Mouse (Mus musculus): ENCODE results near the gene Tcf25. TPM values are rescaled to one million over a fixed set of nuclear protein-coding genes. Genes with fewer than 3 reads are reported as not detected.

Tcf25 gene
- polyA plus RNA-seq (2012; rRNA removed) = 141 and 159 TPM in 2 replicates

GRCm38 (mm10) chr8:123373403-123374238 lies at the start of gene Tcf25:
Gene Tcf25 (plus strand): TSS chr8:123373753.

DNA sequence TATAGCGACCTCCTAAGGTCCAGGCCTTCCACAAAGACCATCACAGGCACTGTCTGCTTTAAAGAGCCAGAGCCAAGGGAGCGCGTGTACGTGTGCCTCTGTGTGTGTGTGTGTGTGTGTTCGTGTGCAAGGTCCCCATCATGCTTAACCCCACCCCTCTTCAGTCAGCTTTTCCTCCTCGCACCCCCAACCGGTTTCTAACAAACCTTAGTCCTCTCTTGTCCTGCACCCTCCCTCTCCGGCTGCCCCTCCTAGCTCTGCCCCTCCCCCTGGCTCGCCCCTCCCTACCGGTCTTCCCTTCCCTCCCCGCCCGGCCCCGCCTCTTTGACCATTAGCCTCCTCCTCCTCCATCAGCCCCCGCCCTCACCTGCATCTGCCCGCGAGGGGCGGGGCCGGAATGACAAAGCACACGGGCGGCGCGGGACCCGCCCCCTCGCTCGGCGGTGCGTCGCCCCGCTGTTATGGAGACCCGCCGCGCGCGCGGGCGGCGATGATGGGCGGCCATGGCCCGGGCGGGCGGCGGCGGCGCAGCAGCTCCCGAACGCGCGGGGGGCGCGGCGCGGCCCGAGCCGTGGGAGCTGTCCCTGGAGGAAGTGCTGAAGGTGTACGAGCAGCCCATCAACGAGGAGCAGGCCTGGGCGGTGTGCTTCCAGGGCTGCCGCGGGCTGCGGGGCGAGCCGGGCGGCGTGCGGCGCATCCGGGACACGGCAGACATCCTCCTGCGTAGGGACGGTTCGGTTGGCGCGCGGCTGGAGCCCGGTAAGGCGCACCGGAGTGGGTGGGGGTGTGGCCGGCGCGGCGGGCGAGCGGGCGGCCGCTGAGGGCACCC lies 41.1 kb upstream of the Tcf25 start, which contains the start of gene Spire2:
Spire2 (plus strand) TSS at position 452 of the 829 bp plus-strand sequence.

DNA sequence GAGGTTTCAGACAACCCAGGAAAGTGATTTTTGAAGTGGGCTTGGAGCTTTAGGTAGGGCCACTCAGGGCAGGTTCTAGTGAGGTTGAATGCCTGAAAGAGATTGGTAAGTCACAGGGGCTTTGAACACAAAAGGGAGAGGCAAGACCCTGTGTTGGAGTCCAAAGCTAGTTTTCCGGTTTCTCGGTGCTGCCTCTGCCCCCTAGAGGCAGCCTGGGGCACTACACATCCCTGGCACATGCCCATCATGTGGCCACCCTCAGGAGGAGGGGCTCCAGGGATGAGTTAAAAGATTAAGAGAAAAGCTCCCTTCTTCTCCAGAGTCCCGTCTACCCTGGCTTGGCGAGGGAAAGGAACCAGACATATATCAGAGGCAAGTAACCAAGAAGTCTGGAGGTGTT lies 33.2 kb downstream of the Tcf25 start, which contains the start of gene Mc1r:
Mc1r (plus strand) TSS at position 322 of the 400 bp plus-strand sequence.

DNA sequence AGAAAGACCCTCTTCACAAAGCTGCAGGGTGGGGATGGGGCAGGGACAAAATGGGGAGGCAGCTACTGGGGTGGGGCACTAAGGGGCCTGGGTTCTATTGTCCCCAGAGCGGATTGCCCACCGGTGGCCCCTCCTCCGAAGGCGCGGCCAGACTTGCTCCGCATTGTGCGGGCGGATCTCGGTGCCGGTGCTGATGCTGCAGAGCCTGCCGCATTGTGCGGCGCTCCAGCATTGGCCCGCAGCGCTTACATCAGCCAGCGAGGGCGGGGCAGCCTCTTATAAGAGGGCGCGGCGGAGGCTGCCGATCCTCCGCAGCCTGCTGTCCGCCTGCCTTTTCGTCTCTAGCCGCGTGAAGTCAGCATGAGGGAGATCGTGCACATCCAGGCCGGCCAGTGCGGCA lies 37.7 kb downstream of the Tcf25 start, which contains the start of gene Tubb3:
Tubb3 (plus strand) TSS at position 179 of the 400 bp plus-strand sequence.

GRCm38 (mm10) chr8:123423441-123423840 lies 49.9 kb downstream of the Tcf25 start, which contains the start of gene Def8:
Gene Def8 (plus strand): TSS chr8:123423527.

Other genes with a start within 250 kb of the Tcf25 start
- 0.56 and 1.5 TPM in 2 replicates for gene Sult5a1, start 215.4 kb upstream of the Tcf25 start, polyA plus RNA-seq (2012; rRNA removed)
- 437 and 476 TPM in 2 replicates for gene Dpep1, start 187.5 kb upstream of the Tcf25 start, polyA plus RNA-seq (2012; rRNA removed)
- gene Chmp1a, start 161.0 kb upstream of the Tcf25 start, polyA plus RNA-seq (2012; rRNA removed) = 195 and 216 TPM in 2 replicates
- 0.26 and 0.49 TPM in 2 replicates for gene Spata33, start 160.9 kb upstream of the Tcf25 start, polyA plus RNA-seq (2012; rRNA removed)
- gene Cdk10, start 148.9 kb upstream of the Tcf25 start, polyA plus RNA-seq (2012; rRNA removed) = 48.9 and 49.5 TPM in 2 replicates
- 19.5 and 20.9 TPM in 2 replicates for gene Spata2l, start 137.5 kb upstream of the Tcf25 start, polyA plus RNA-seq (2012; rRNA removed)
- 39.4 and 42.7 TPM in 2 replicates for gene Zfp276, start 119.6 kb upstream of the Tcf25 start, polyA plus RNA-seq (2012; rRNA removed)
- gene Vps9d1, start 119.4 kb upstream of the Tcf25 start, polyA plus RNA-seq (2012; rRNA removed) = 91.9 and 134 TPM in 2 replicates
- gene Fanca, start 55.2 kb upstream of the Tcf25 start, polyA plus RNA-seq (2012; rRNA removed) = 17.9 and 19.3 TPM in 2 replicates
- gene Spire2, start 41.0 kb upstream of the Tcf25 start, polyA plus RNA-seq (2012; rRNA removed) = 63.4 and 66.8 TPM in 2 replicates
- 0.02 and 0.03 TPM in 2 replicates for gene Mc1r, start 33.4 kb downstream of the Tcf25 start, polyA plus RNA-seq (2012; rRNA removed)
- 24.2 and 25.0 TPM in 2 replicates for gene Tubb3, start 37.7 kb downstream of the Tcf25 start, polyA plus RNA-seq (2012; rRNA removed)
- gene Def8, start 49.8 kb downstream of the Tcf25 start, polyA plus RNA-seq (2012; rRNA removed) = 19.7 and 20.4 TPM in 2 replicates
- 16.1 and 19.0 TPM in 2 replicates for gene Afg3l1, start 104.2 kb downstream of the Tcf25 start, polyA plus RNA-seq (2012; rRNA removed)
- gene Dbndd1, start 141.7 kb downstream of the Tcf25 start, polyA plus RNA-seq (2012; rRNA removed) = 0.27 and 0.61 TPM in 2 replicates
- 4.0 and 4.7 TPM in 2 replicates for gene Gas8, start 145.1 kb downstream of the Tcf25 start, polyA plus RNA-seq (2012; rRNA removed)